Mouse (Mus musculus) ES-E14 (cell line): ENCODE measurements at regions not wholly inside any gene's neighbourhood (a gene's known extent, or its start where the extent isn't known, plus 50 kb on each side); places are given as distances from the start of the nearest gene placed in this dataset.

Experiments used
- CHD2 ChIP-seq: IDR thresholded peaks from 2 replicates; pipeline ENCODE4 v1.6.1; 2014; ENCODE audit warnings: mild to moderate bottlenecking, low read depth, low read length, inconsistent platforms
- HCFC1 ChIP-seq: IDR thresholded peaks from 2 replicates; pipeline ENCODE4 v1.6.1; 2012; ENCODE audit warnings: low read length, inconsistent platforms, borderline replicate concordance; ENCODE audit not compliant: insufficient read depth
- MAFK ChIP-seq: IDR thresholded peaks from 2 replicates; pipeline ENCODE4 v1.6.1; 2014; ENCODE audit warnings: mild to moderate bottlenecking, low read depth, low read length, inconsistent platforms; ENCODE audit not compliant: insufficient read depth
- ZC3H11A ChIP-seq: IDR thresholded peaks from 2 replicates; pipeline ENCODE4 v1.6.1; 2012; ENCODE audit warnings: low read depth, mild to moderate bottlenecking, inconsistent platforms, low read length, borderline replicate concordance
- ZNF384 ChIP-seq: IDR thresholded peaks from 2 replicates; pipeline ENCODE4 v1.6.1; 2012; ENCODE audit warnings: low read depth, low read length, inconsistent platforms

DNA sequence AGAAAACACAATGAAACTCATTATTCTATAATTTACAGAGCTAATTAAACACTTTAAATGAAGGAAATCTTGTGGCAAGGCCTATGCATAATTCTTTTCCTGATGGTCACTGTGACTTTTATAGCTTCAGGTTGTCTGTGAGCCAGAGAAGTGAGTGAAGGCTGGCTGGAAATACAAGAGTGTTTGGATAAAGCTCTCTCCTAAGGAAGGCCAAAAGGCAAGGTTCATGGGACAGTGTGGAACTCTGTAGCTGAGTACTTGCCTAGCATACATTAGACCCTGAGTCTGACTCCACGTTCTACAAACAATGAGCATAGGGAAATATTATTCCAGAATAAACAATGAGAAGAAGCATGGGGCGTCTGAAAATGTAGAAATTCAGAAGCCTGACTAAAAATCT, 159.9 kb upstream of the Trp63 start:
- peak; percentile 76 for TF ChIP-seq CHD2
- no peak for TF ChIP-seq MAFK
- TF ChIP-seq ZC3H11A: no peak
- no peak for TF ChIP-seq ZNF384
- TF ChIP-seq HCFC1: no peak
